ENCODE assay signal across 10 mouse cellular contexts in the genomic region with DNA sequence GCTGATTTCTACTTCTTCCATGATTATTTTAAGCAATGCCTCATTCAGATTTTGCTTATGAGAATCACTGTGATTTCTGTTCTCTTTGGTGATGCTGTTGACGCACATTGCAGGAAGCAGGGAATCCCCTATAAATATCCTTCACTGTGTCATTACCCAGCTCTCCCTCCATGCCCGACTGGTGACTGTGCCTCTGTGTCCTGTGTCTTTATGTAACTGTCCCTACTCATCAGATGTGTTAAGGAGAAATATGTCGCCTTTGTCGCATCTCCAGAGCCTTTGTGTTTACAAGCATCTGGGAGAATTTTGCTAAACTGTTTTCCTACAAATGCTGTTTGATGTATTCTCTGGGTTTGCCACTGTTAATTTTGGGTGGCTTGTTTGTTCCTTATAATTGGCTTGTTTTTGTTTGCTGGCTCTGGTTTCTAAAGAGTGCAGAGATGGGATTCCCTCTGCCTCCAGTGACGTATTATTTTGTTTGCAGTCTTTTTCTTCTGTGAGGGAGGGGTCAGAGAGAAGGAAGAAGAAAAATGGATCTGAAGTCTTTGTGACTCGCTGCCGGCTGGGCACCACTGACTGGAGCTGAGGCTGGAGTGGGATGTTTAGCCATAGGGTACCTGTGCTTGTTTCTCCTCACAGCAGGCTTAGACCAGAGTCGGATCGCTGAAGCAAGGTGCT. TPM values are rescaled to one million over a fixed set of nuclear protein-coding genes. Genes with fewer than 3 reads are reported as not detected.
DNase-seq lines count a peak whose midpoint lies in the region; ATAC-seq and TF ChIP-seq lines count a peak whose summit lies in the region.
"Had no signal": no experiment of that assay in that cellular context is flagged by ENCODE, and none has a peak within 500 bp of the region (broad histone marks: within the 10 kb centered on the region; RNA-seq: fewer than 3 reads in every experiment).

No protein-coding gene starts in this region.

- TF ChIP-seq POLR2A in lung, adult 2 months (IDR thresholded peaks at IDR 0.05; ENCODE audit: borderline replicate concordance, extremely low read depth, low read depth, low read length): no peak

- TF ChIP-seq CTCF in layer of hippocampus, adult 2 months (conservative IDR thresholded peaks at IDR 0.05): no peak
- TF ChIP-seq CTCF in lung, adult 2 months (IDR thresholded peaks at IDR 0.05; ENCODE audit: insufficient read depth, low read length): no peak

- H3K4me3 ChIP-seq in forebrain, embryonic 12.5 days (replicated peaks): peak overlapping the region; percentile 7; the same call in 1 of the 2 replicates
- H3K4me3 ChIP-seq in layer of hippocampus, adult 2 months: peak overlapping the region; percentile 56
- no peak overlapping the region for H3K4me3 ChIP-seq in lung, adult 2 months (replicated peaks; ENCODE audit: extremely low read depth, low read depth, low read length)
- H3K4me3 ChIP-seq: stomach, embryonic 15.5 days had no signal

- H3K9me3 ChIP-seq in forebrain, embryonic 12.5 days: no peaks in the 10 kb centered on the region
- H3K9me3 ChIP-seq: stomach, embryonic 15.5 days had no signal

- peaks cover 34% of the 10 kb centered on the region for H3K4me1 ChIP-seq in forebrain, embryonic 12.5 days
- peaks cover 3% of the 10 kb centered on the region; the same call in 1 of the 2 replicates for H3K4me1 ChIP-seq in lung, adult 2 months (ENCODE audit: control insufficient read depth, insufficient read depth, low read length)

- 5% methylated on average over 9 of the region's 9 CpGs for WGBS in forebrain, embryonic 12.5 days
- 21% methylated on average over 9 of the region's 9 CpGs for WGBS in lung, adult 2 months

- 0 out of 2 replicates have a peak overlapping the region, but pooled peaks have one; percentile 31 for H3K27ac ChIP-seq in forebrain, embryonic 12.5 days
- H3K27ac ChIP-seq in layer of hippocampus, adult 2 months: peak overlapping the region; percentile 82
- H3K27ac ChIP-seq: stomach, embryonic 15.5 days had no signal

- H3K9ac ChIP-seq in forebrain, embryonic 12.5 days: no peak overlapping the region
- H3K9ac ChIP-seq: stomach, embryonic 15.5 days had no signal

- no peaks in the 10 kb centered on the region for H3K36me3 ChIP-seq in forebrain, embryonic 12.5 days (replicated peaks)
- H3K36me3 ChIP-seq: stomach, embryonic 15.5 days had no signal

- H3K27me3 ChIP-seq in forebrain, embryonic 12.5 days: no peaks in the 10 kb centered on the region
- H3K27me3 ChIP-seq: stomach, embryonic 15.5 days had no signal

- peak overlapping the region; percentile 32 for H3K4me2 ChIP-seq in forebrain, embryonic 12.5 days
- H3K4me2 ChIP-seq: stomach, embryonic 15.5 days had no signal

- no peak for ATAC-seq in CD4-positive, CD25-positive, alpha-beta regulatory T cell, adult 4 months
- peak; percentile 68 for ATAC-seq in forebrain, embryonic 12.5 days (ENCODE audit: low FRiP score)

- peak; percentile 3 for DNase-seq in CD4-positive, CD25-positive, alpha-beta regulatory T cell, adult 2 months (ENCODE audit: low read depth, low spot score)
- peak; percentile 69 for DNase-seq in Muller cell, postnatal 12 days (ENCODE audit: inconsistent ontology term)
- DNase-seq in layer of hippocampus, adult 2 months (ENCODE audit: low spot score in 2 of 2): peak; percentile 22 to 41
- DNase-seq in retina, postnatal 1 day: peak; percentile 67
- DNase-seq in thymus, postnatal 14 days: no peak
- no peak for DNase-seq in lung, adult 2 months

RNA-seq across cellular contexts. Expression of gene R3hdm2, which starts 40.7 kb away (rescaled TPM):
- 10 to 100 TPM; 12.8 to 17.3 TPM for polyA plus RNA-seq in CD4-positive, CD25-positive, alpha-beta regulatory T cell, adult 4 months (2017; shearing (Covaris generic))
- polyA plus RNA-seq in forebrain, embryonic 12.5 days (2016; fragmentation: Nextera tagmentation; extraction: Ambion mirVana): 37.5 and 40.3 TPM in 2 replicates
- total RNA-seq in layer of hippocampus, adult 2 months (2021): 100 to 1,000 TPM; 153 to 170 TPM
- polyA plus RNA-seq in lung, adult 2 months (2012; rRNA removed): 90.3 and 129 TPM in 2 replicates

RNA-seq across cellular contexts. Expression of gene Inhbc, which starts 50.6 kb away (rescaled TPM):
- polyA plus RNA-seq in CD4-positive, CD25-positive, alpha-beta regulatory T cell, adult 4 months (2017; shearing (Covaris generic)): not detected
- polyA plus RNA-seq in forebrain, embryonic 12.5 days (2016; fragmentation: Nextera tagmentation; extraction: Ambion mirVana): not detected in 2 replicates
- not detected for total RNA-seq in layer of hippocampus, adult 2 months (2021)
- not detected in 2 replicates for polyA plus RNA-seq in lung, adult 2 months (2012; rRNA removed)
- polyA plus RNA-seq: limb, embryonic 14.5 days had no signal

Comparison
In these comparisons a context has a peak if more than half of its experiments do, and no peak if none do; other contexts are left out.
1. DNase-seq: peak in CD4-positive, CD25-positive, alpha-beta regulatory T cell, adult 2 months (single experiment), Muller cell, postnatal 12 days (single experiment), layer of hippocampus, adult 2 months (2 of 2) and retina, postnatal 1 day (single experiment); none in thymus, postnatal 14 days (single experiment) and lung, adult 2 months (single experiment).